Mouse (Mus musculus): Measurements from ENCODE around the gene Asb18. TPM values are rescaled to one million over a fixed set of nuclear protein-coding genes. Genes with fewer than 3 reads are reported as not detected.

Gene Asb18
- total and polyA plus RNA-seq, 2 experiments from 2014 or later = 0.49 to 1.2 TPM

DNA sequence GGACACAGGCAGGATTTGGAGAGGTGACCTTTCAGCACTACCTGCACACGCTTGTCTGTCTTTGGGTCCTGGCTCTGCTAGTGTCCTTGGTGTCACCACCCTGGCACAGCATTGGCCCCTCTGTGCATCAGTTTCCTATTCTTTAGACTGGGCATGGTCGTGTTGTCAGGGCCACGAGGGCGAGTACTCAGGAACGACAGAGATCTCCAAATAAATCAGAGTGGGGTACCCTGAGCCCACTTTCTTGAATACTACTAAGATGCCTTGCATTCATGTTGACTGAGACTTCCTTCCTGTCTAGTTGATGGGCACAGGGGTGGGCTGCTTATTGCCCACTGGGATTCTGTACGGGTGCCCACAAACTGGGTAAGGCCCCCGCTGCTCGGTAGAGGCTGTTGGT is 37.2 kb downstream of the Asb18 start:
- 96% methylated on average over 8 of the region's 8 CpGs for WGBS
- H3K9me3 ChIP-seq (ENCODE audit: low read length) = no peaks in the 10 kb centered on the region
- ATAC-seq = no peak
- no peak overlapping the region for H3K9ac ChIP-seq (replicated peaks; ENCODE audit: low read length)
- no peak overlapping the region for H3K27ac ChIP-seq
- no peaks in the 10 kb centered on the region for H3K36me3 ChIP-seq (ENCODE audit: insufficient read depth, low read length)
- no peak overlapping the region for H3K4me3 ChIP-seq (ENCODE audit: low read length)
- H3K27me3 ChIP-seq (ENCODE audit: insufficient read depth, low read length) = no peaks in the 10 kb centered on the region
- H3K4me1 ChIP-seq (ENCODE audit: insufficient read depth, low read length) = no peaks in the 10 kb centered on the region
- TF ChIP-seq CTCF (IDR thresholded peaks at IDR 0.05; ENCODE audit: low read depth) = no peak
- DNase-seq (ENCODE audit: low spot score) = no peak
- H3K4me2 ChIP-seq (ENCODE audit: low read depth, low read length) = no peak overlapping the region

DNA sequence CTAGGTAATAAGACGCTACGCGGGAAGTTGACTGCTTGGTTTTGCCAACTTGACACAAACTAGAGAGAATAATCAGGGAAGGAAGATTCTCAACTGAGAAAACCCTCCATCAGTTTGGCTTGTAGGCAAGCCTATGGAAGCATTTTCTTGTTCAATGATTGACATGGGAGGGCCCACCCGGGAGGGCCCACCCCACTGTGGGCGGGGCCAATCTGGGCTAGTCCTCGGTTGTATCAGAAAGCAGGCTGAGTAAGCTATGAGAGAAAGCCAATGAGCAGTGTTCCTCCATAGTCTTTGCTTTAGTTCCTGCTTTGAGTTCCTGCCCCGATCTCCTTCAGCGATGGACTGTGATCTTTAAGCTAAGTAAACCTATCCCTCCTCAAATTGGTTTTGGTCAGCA is 38.1 kb downstream of the Asb18 start:
- no peak overlapping the region for H3K4me3 ChIP-seq (ENCODE audit: low read length)
- no peak for TF ChIP-seq CTCF (IDR thresholded peaks at IDR 0.05; ENCODE audit: low read depth)

DNA sequence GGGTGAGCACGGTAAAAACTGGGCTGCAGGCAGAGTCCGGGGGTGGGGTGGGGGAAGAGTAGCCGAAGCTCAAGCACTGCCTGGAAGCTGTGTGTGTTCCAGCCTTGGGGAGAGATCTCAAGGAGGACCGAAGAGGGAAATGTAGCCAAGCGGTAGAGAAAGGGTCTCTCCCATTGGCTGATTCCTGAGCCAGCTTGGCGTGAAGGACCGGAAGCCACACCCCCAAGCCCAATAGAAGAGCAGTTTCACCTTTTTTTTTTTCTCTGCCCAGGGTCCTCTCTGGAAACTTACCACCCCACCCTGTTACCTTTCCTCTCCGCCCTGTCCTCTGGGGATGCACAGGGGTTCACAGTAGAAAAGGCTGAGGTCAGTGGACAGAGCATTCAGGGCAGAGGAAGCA is 39.9 kb downstream of the Asb18 start:
- Histone ChIP-seq H3K9ac (replicated peaks; ENCODE audit: low read length) (no peak overlapping the region), H3K27me3 (ENCODE audit: insufficient read depth, low read length) (peaks cover 12% of the 10 kb centered on the region), H3K4me3 (ENCODE audit: low read length) (no peak overlapping the region), H3K4me2 (ENCODE audit: low read depth, low read length) (no peak overlapping the region), H3K36me3 (ENCODE audit: insufficient read depth, low read length) (no peaks in the 10 kb centered on the region), H3K9me3 (ENCODE audit: low read length) (no peaks in the 10 kb centered on the region), H3K27ac (no peak overlapping the region), H3K4me1 (ENCODE audit: insufficient read depth, low read length) (no peaks in the 10 kb centered on the region)
- TF ChIP-seq CTCF (IDR thresholded peaks at IDR 0.05; ENCODE audit: low read depth) = no peak
- ATAC-seq (no peak), DNase-seq (ENCODE audit: low spot score) (no peak)
- WGBS = 73% methylated on average over 8 of the region's 8 CpGs

More for the DNA sequence above, 38.1 kb downstream of the Asb18 start:
- WGBS = 62% methylated on average over 8 of the region's 8 CpGs
- Histone ChIP-seq H3K4me1 (ENCODE audit: insufficient read depth, low read length) (no peaks in the 10 kb centered on the region), H3K36me3 (ENCODE audit: insufficient read depth, low read length) (no peaks in the 10 kb centered on the region), H3K9me3 (ENCODE audit: low read length) (no peaks in the 10 kb centered on the region), H3K9ac (replicated peaks; ENCODE audit: low read length) (no peak overlapping the region), H3K27ac (no peak overlapping the region), H3K27me3 (ENCODE audit: insufficient read depth, low read length) (no peaks in the 10 kb centered on the region), H3K4me2 (ENCODE audit: low read depth, low read length) (no peak overlapping the region)
- ATAC-seq (no peak), DNase-seq (ENCODE audit: low spot score) (no peak)

DNA sequence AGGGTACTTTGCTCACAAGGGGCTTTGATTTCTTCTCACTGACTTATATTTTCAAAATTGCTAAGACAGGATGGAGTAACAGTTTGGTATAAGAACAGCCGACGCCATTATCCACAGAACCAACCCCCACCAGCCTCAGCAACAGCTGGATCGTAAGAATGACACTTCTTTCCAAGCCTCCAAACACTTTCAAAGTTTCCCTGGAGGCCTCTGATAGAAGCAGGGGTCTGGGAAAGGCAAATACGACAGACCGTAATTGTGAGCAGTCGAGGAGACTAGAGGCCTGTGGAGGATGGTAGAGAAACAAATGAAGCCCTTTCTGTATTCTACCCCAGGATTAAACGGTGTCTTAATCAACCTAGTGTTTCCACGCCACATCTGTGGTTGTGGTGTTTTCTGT is 42.6 kb downstream of the Asb18 start:
- Histone ChIP-seq H3K27me3 (ENCODE audit: insufficient read depth, low read length) (peaks cover 12% of the 10 kb centered on the region), H3K36me3 (ENCODE audit: insufficient read depth, low read length) (no peaks in the 10 kb centered on the region), H3K4me3 (ENCODE audit: low read length) (no peak overlapping the region), H3K4me2 (ENCODE audit: low read depth, low read length) (no peak overlapping the region), H3K9ac (replicated peaks; ENCODE audit: low read length) (no peak overlapping the region), H3K27ac (no peak overlapping the region), H3K4me1 (ENCODE audit: insufficient read depth, low read length) (no peaks in the 10 kb centered on the region), H3K9me3 (ENCODE audit: low read length) (no peaks in the 10 kb centered on the region)
- no peak for ATAC-seq
- no peak for DNase-seq (ENCODE audit: low spot score)
- no peak for TF ChIP-seq CTCF (IDR thresholded peaks at IDR 0.05; ENCODE audit: low read depth)
- WGBS = 65% methylated on average over 8 of the region's 8 CpGs

DNA sequence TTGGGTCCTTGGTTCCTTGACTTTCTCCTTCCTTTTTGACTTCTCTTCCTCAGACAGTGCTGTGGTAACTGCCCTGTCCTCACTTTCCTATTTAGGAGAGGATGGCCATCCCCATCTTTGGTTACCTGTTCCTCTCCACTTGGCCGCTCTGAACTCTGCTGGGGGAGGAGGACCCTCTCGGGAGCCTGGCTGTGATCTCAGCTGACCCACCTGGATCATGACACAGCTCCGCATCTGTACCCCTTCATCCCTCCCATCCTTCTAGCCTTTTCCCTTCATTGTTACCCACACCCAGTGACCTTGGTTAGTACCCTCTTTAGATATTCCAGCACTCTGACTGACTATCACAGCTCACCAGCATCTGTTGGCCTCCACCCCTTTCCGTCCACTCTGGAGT is 44.8 kb downstream of the Asb18 start:
- no peak for DNase-seq (ENCODE audit: low spot score)
- H3K9me3 ChIP-seq (ENCODE audit: low read length) = no peaks in the 10 kb centered on the region
- no peaks in the 10 kb centered on the region for H3K4me1 ChIP-seq (ENCODE audit: insufficient read depth, low read length)
- WGBS = 89% methylated on average over 4 of the region's 4 CpGs
- no peaks in the 10 kb centered on the region for H3K36me3 ChIP-seq (ENCODE audit: insufficient read depth, low read length)
- no peak for TF ChIP-seq CTCF (IDR thresholded peaks at IDR 0.05; ENCODE audit: low read depth)
- H3K27me3 ChIP-seq (ENCODE audit: insufficient read depth, low read length) = peaks cover 12% of the 10 kb centered on the region
- no peak overlapping the region for H3K4me3 ChIP-seq (ENCODE audit: low read length)
- no peak overlapping the region for H3K4me2 ChIP-seq (ENCODE audit: low read depth, low read length)
- no peak for ATAC-seq
- no peak overlapping the region for H3K9ac ChIP-seq (replicated peaks; ENCODE audit: low read length)
- H3K27ac ChIP-seq = no peak overlapping the region

DNA sequence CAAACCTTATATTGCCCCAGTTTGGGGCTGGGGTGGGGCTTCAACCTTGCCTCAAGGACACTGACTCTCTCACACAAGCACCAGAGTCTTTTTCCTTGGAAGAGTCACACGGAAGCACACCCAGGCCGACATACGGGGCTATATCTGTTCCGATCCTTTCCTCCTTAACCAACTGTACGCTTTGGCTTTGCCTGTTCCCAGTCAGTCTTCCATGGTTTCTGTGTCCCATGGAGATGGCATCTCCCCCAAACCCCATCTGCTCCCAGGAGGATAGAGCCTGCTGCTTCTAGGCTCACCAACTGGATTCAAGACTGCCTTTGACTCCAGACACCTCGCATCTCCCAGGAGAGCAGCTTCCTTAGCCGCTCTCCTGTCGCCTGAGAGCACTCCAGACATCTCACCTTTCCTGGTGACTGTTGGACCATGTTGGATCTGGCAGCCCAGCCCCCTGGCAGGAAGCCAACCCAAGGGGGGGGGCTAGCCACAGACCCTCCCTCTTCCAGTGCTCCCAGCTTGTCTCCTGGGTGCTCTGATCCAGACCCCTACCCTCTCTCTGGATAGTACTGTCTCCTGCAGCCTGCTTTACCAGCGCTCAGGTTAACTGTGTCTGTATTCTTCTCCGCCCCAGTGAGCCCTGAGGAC is 45.3 kb downstream of the Asb18 start:
- ATAC-seq = no peak
- 54% methylated on average over 10 of the region's 10 CpGs for WGBS
- no peak for TF ChIP-seq CTCF (IDR thresholded peaks at IDR 0.05; ENCODE audit: low read depth)
- H3K4me1 ChIP-seq (ENCODE audit: insufficient read depth, low read length) = no peaks in the 10 kb centered on the region
- H3K27me3 ChIP-seq (ENCODE audit: insufficient read depth, low read length) = peaks cover 12% of the 10 kb centered on the region
- DNase-seq (ENCODE audit: low spot score) = no peak
- H3K9ac ChIP-seq (replicated peaks; ENCODE audit: low read length) = peak overlapping the region; percentile 55; the same call in 1 of the 2 replicates
- H3K4me3 ChIP-seq (ENCODE audit: low read length) = peak overlapping the region; percentile 45
- peak overlapping the region; percentile 63 for H3K4me2 ChIP-seq (ENCODE audit: low read depth, low read length)
- H3K9me3 ChIP-seq (ENCODE audit: low read length) = no peaks in the 10 kb centered on the region
- H3K27ac ChIP-seq = no peak overlapping the region
- H3K36me3 ChIP-seq (ENCODE audit: insufficient read depth, low read length) = no peaks in the 10 kb centered on the region

DNA sequence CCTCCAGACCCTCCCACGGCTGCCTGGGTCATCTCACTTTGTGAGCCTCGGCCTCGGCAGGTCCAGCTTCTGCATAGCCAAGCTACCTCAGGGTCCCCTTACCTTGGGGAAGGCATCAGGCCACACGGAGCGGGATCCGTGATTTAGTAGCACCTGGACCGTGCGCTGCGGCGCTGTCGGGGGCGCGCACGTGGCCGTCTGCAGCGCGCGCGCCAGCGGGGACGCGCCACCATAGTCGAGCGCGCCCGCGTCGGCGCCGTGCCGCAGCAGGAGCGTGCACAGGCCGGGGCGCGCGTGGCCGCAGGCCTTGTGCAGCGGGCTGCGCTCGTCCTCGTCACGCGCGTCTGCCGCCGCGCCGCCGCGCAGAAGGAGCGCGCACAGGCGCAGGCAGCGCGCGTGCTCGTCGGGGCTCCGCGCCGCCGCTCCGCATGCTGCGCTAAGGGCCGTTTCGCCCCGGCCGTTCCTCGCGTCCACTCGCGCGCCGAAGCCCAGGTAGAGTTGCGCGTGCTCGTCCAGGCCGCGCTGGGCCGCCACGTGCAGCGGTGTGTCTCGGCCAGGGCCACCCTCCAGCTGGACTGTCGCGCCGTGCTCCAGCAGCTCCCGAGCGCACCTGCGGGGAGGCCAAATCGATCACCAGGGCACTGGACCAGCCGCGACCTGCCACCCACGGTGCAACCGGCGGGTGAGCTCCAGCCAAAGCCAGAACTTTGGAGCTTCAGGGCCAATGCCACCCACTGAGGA is 46.2 kb downstream of the Asb18 start:
- no peaks in the 10 kb centered on the region for H3K9me3 ChIP-seq (ENCODE audit: low read length)
- DNase-seq (ENCODE audit: low spot score) (peak; percentile 90), ATAC-seq (peak; percentile 72)
- no peak for TF ChIP-seq CTCF (IDR thresholded peaks at IDR 0.05; ENCODE audit: low read depth)
- H3K4me1 ChIP-seq (ENCODE audit: insufficient read depth, low read length) = no peaks in the 10 kb centered on the region
- under 1% methylated on average over 94 of the region's 95 CpGs for WGBS
- H3K4me3 ChIP-seq (ENCODE audit: low read length) = peak overlapping the region; percentile 45
- peaks cover 12% of the 10 kb centered on the region for H3K27me3 ChIP-seq (ENCODE audit: insufficient read depth, low read length)
- H3K4me2 ChIP-seq (ENCODE audit: low read depth, low read length) = peak overlapping the region; percentile 63
- peak overlapping the region; percentile 74 for H3K27ac ChIP-seq
- no peaks in the 10 kb centered on the region for H3K36me3 ChIP-seq (ENCODE audit: insufficient read depth, low read length)
- H3K9ac ChIP-seq (replicated peaks; ENCODE audit: low read length) = peak overlapping the region; percentile 55

Measured in hindbrain, postnatal 0 days (tissue).